Mouse (Mus musculus) hindbrain, embryonic 15.5 days (tissue): ENCODE results near the gene Zfp433. TPM values are rescaled to one million over a fixed set of nuclear protein-coding genes. Genes with fewer than 3 reads are reported as not detected.
"Not testable (repeated sequence)": the region's sequence is repeated elsewhere in the genome, so short reads cannot be mapped to it uniquely, and the experiment has no call there.

Experiments used
- ATAC-seq: fragments of 200-750 bp; cut with Nextera tagmentation; 2 replicates; pipeline ENCODE4 v1.8.0; 2017; ENCODE audit warnings: low read depth, moderate number of reproducible peaks, moderate TSS enrichment; ENCODE audit not compliant: low FRiP score
- H3K27ac ChIP-seq: fragments of 300-500 bp; sonication (generic); replicated peaks from 2 replicates; pipeline ENCODE4 v1.5.1; 2015; ENCODE audit warnings: mild to moderate bottlenecking, inconsistent platforms
- H3K27me3 ChIP-seq: fragments of 300-500 bp; sonication (generic); 2 replicates; pipeline ENCODE4 v1.6.1; 2015; ENCODE audit warnings: control low read depth, inconsistent platforms
- H3K36me3 ChIP-seq: fragments of 300-500 bp; sonication (generic); 2 replicates; pipeline ENCODE4 v1.6.1; 2015; ENCODE audit warnings: control low read depth, inconsistent platforms
- H3K4me1 ChIP-seq: fragments of 300-500 bp; sonication (generic); replicated peaks from 2 replicates; pipeline ENCODE4 v1.6.1; 2015; ENCODE audit warnings: control low read depth, inconsistent platforms
- H3K4me2 ChIP-seq: fragments of 300-500 bp; sonication (generic); 2 replicates; pipeline ENCODE4 v1.6.1; 2015; ENCODE audit warnings: moderate library complexity, mild to moderate bottlenecking, inconsistent platforms
- H3K4me3 ChIP-seq: fragments of 300-500 bp; sonication (generic); 2 replicates; pipeline ENCODE4 v1.5.1; 2015; ENCODE audit warnings: mild to moderate bottlenecking, inconsistent platforms
- H3K9ac ChIP-seq: fragments of 300-500 bp; sonication (generic); 2 replicates; pipeline ENCODE4 v1.6.1; 2015; ENCODE audit warnings: inconsistent platforms
- H3K9me3 ChIP-seq: fragments of 300-500 bp; sonication (generic); 2 replicates; pipeline ENCODE4 v1.6.1; 2016; ENCODE audit warnings: control low read depth, inconsistent platforms
- WGBS: fragments of 180-500 bp; shearing (Covaris S2); methylation state at CpG from one replicate; pipeline ENCODE4 v1.1.7; 2015; 5-methylcytosine and 5-hydroxymethylcytosine counted together
- polyA plus RNA-seq: library from polyadenylated mRNA; unstranded; fragments of >200 nt; fragmentation: Nextera tagmentation; extraction: Ambion mirVana; gene quantifications from 2 replicates; pipeline ENCODE4 v1.2.1, GENCODE M21; 2015

The Zfp433 gene
- polyA plus RNA-seq = 13.9 and 16.2 TPM in 2 replicates

DNA sequence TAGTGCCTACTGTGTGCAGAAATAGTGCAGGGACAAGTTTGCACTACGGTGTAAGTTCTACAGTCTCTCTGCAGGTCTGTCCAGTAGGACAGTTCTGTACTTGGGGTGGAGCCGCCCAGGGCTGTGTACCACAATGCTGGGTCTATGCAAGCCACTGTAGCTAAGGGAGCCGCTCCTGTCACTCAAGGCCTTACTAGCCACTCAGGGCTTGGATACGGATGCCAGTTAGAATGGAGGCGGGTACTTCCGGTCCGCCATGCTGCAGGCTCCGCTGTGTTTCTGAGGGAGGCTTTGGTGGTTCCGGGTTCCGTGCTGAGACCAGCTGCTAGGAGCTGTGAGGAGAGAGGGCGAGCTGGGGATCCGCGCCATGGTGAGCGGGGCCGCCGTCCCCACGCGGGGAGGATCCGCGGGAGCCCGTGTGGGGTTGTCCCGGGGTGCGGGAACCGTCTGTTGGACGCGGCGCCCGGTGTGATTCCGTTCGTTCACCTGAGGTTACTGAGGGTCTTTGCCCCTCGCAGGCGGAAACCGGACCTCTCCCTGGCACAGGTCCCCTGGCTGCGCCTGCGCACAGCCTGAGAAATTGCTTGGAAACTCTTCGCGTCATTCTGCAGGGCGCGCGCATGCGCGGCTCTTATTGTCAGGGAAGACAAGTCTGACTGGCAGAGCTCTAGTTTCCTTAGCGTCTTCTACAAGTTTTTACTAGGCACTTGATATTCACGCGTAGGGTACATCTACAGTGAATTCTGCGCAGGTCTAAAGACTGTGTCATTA lies at the start of gene Zfp433:
Gene Zfp433 (plus strand): TSS at position 295 of the 771 bp plus-strand sequence.
- ATAC-seq = peak; percentile 100
- not testable (repeated sequence) for H3K9me3 ChIP-seq, H3K36me3 ChIP-seq, H3K4me1 ChIP-seq, H3K27me3 ChIP-seq, H3K4me3 ChIP-seq, H3K27ac ChIP-seq, H3K9ac ChIP-seq, H3K4me2 ChIP-seq
- WGBS = no CpG with 5 or more reads among the region's 46 CpGs

DNA sequence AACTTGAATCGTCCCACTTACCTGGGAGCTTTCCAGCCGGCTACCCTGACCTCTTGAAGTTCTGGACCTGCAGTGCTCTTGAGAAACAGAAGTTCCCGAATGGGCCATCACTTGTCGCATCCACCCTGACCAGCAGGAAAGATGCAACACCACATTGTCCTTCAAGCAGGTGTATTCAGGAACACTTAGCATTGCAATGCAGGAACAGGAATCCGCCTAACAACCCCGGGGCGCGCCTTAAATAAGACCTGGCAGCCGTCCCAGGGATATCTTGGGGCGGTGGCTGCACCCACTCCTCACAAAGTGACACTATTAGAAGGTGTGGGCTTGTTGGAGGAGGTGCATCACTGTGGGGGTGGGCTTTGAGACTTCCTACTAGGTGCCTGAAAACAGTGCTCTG lies 49.4 kb upstream of the Zfp433 start:
- Histone ChIP-seq H3K27me3 (no peaks in the 10 kb centered on the region), H3K36me3 (peaks cover 57% of the 10 kb centered on the region), H3K27ac (no peak overlapping the region), H3K4me1 (peaks cover 2% of the 10 kb centered on the region), H3K4me3 (no peak overlapping the region), H3K9me3 (peaks cover 51% of the 10 kb centered on the region), H3K4me2 (no peak overlapping the region), H3K9ac (no peak overlapping the region)
- 97% methylated on average over 10 of the region's 10 CpGs for WGBS
- no peak for ATAC-seq

- no peak; the same call in 1 of the 2 replicates for ATAC-seq
- no peaks in the 10 kb centered on the region for H3K4me1 ChIP-seq
- H3K4me2 ChIP-seq = no peak overlapping the region
- no peak overlapping the region for H3K27ac ChIP-seq
- H3K36me3 ChIP-seq = peaks cover 56% of the 10 kb centered on the region
- H3K9me3 ChIP-seq = peaks cover 54% of the 10 kb centered on the region
- WGBS = 94% methylated on average over 2 of the region's 2 CpGs
- no peak overlapping the region for H3K9ac ChIP-seq
- H3K4me3 ChIP-seq = no peak overlapping the region
- no peaks in the 10 kb centered on the region for H3K27me3 ChIP-seq
Measured at GRCm38 (mm10) chr10:81656174-81656573, 48.5 kb upstream of the Zfp433 start.

GRCm38 (mm10) chr10:81687114-81687513 lies 17.5 kb upstream of the Zfp433 start:
- H3K36me3 ChIP-seq, H3K4me1 ChIP-seq, H3K9me3 ChIP-seq, H3K27me3 ChIP-seq, H3K4me3 ChIP-seq, ATAC-seq, H3K9ac ChIP-seq, H3K4me2 ChIP-seq, H3K27ac ChIP-seq: not testable (repeated sequence)
- no CpG with 5 or more reads among the region's 18 CpGs for WGBS

DNA sequence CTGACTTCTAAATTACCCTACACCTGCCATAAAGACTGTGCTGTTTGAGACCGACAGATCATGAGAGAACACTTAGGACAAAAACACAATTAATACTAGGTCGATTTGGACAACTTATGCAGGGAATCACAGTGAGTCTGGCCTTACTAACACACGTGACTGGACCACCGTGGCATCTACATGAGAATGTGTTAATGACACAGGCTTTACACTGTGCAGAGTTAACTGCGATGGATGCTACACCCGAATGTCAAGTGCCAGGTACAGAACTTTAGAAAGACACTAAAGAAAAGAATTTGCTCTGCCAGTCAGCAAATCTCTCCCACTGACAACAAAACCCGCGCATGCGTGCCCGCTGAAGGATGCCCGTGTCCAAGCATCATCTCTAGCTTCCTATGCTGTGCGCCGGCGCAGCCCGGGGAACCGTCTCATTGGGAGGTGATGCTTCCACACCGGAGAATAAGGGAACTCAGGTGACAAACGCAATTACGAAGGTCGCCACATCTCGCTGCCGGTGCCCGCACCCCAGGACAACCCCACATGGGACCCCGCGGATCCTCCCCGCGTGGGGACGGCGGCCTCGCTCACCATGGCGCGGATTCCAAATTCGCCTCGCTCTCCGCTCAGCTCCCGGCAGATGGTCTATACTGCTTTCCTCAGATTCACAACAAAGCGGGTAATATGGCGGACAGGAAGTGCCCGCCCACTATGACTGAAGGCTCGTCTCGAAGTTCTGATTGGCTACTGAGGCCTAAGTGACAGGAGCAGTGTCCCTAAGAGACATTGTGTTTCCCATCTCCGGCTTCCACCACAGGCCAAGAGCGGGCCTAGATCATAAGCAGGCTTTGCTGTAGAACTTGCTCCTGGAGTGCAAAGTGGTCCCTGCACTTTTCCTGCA lies 66.1 kb downstream of the Zfp433 start, which contains the start of gene Gm3055:
Gene Gm3055 (minus strand): TSS at position 656 of the 898 bp plus-strand sequence.
- H3K27me3 ChIP-seq, H3K4me1 ChIP-seq, H3K4me3 ChIP-seq, H3K9ac ChIP-seq, H3K27ac ChIP-seq, H3K9me3 ChIP-seq, H3K36me3 ChIP-seq, H3K4me2 ChIP-seq: not testable (repeated sequence)
- no CpG with 5 or more reads among the region's 43 CpGs for WGBS
- ATAC-seq = peak; percentile 98

DNA sequence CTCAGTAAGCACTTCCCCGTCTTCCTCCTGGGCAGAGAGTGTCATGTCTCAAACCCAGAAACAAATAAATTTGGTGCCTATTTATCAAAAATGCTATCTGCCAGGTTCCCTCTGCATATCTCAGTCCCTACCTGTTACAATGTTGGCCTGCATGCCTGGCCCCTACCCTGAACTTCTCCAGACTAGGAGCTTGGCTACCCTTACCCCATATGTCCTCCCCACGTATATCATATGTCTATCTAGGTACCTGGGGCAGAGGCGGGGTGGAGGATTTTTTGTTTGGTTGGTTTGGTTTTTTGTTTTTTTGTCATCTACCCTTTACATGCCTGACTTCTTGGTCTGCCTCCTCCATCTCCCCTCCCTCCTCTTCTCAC lies 66.8 kb downstream of the Zfp433 start:
- H3K4me2 ChIP-seq, H3K27me3 ChIP-seq, H3K4me1 ChIP-seq, H3K9ac ChIP-seq, H3K27ac ChIP-seq, H3K4me3 ChIP-seq, H3K36me3 ChIP-seq, H3K9me3 ChIP-seq: not testable (repeated sequence)
- ATAC-seq = peak; percentile 65
- no CpG with 5 or more reads among the region's 3 CpGs for WGBS

Other genes starting within 250 kb of the Zfp433 start
- gene Nfic, start 249.2 kb upstream of the Zfp433 start, polyA plus RNA-seq = 26.6 and 28.0 TPM in 2 replicates
- 70.0 and 77.6 TPM in 2 replicates for gene Celf5, start 222.1 kb upstream of the Zfp433 start, polyA plus RNA-seq
- gene Ncln, start 208.4 kb upstream of the Zfp433 start, polyA plus RNA-seq = 66.5 and 72.7 TPM in 2 replicates
- 0.83 and 0.86 TPM in 2 replicates for gene S1pr4, start 204.7 kb upstream of the Zfp433 start, polyA plus RNA-seq
- gene Gna15, start 180.6 kb upstream of the Zfp433 start, polyA plus RNA-seq = 1.1 and 1.2 TPM in 2 replicates
- 94.3 and 109 TPM in 2 replicates for gene Gna11, start 159.6 kb upstream of the Zfp433 start, polyA plus RNA-seq
- 820 and 884 TPM in 2 replicates for gene Aes, start 145.3 kb upstream of the Zfp433 start, polyA plus RNA-seq
- gene Tle2, start 130.3 kb upstream of the Zfp433 start, polyA plus RNA-seq = 46.6 and 46.9 TPM in 2 replicates
- 8.7 and 9.8 TPM in 2 replicates for gene Tle6, start 103.8 kb upstream of the Zfp433 start, polyA plus RNA-seq
- 1.7 and 2.1 TPM in 2 replicates for gene BC025920, start 98.6 kb upstream of the Zfp433 start, polyA plus RNA-seq
- gene Sirt6, start 77.0 kb upstream of the Zfp433 start, polyA plus RNA-seq = 49.0 and 49.1 TPM in 2 replicates
- gene Ankrd24, start 76.3 kb upstream of the Zfp433 start, polyA plus RNA-seq = 19.4 and 23.6 TPM in 2 replicates
- gene Gm10778, start 55.8 kb upstream of the Zfp433 start, polyA plus RNA-seq = 5.4 and 6.5 TPM in 2 replicates
- 14.6 and 16.4 TPM in 2 replicates for gene Gm3055, start 66.3 kb downstream of the Zfp433 start, polyA plus RNA-seq
- 3.1 and 3.2 TPM in 2 replicates for gene Gm4767, start 107.4 kb downstream of the Zfp433 start, polyA plus RNA-seq
- 8.2 and 10.3 TPM in 2 replicates for gene Gm32687, start 159.1 kb downstream of the Zfp433 start, polyA plus RNA-seq
- gene Zfp781, start 225.7 kb downstream of the Zfp433 start, polyA plus RNA-seq = 6.1 and 6.9 TPM in 2 replicates